Mouse (Mus musculus): ENCODE measurements around the gene Lgalsl.

Gene Lgalsl

GRCm38 (mm10) chr11:20778861-20779563 lies 51.8 kb downstream of the Lgalsl start:
- DNase-seq = no peak

- DNase-seq = no peak
Observed at GRCm38 (mm10) chr11:20778298-20778697, 52.6 kb downstream of the Lgalsl start.

GRCm38 (mm10) chr11:20776668-20777067 lies 54.2 kb downstream of the Lgalsl start:
- no peak for DNase-seq

Measured in thymus, postnatal 25 days (tissue).